8 mouse cellular contexts compared by ENCODE assay signal in the genomic region with DNA sequence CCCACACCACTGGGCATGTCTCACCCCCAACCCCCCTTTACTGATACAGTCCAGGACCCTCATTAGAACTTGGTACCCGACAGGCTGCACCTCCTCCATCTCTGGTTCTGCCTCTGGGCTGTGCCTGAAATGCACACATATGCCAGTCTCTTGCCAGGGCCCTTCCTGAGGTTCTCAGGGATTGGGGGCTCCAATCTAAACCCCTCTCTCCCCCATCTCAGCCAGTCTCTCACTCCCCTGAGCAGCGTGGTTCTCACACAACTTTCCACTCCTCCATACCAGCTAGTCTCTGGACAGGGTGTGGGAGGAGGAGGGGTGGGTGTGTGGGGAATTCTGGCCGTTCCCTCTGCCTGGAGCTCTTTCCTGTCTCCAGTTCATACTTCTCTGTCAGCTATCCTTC. TPM values are rescaled to one million over a fixed set of nuclear protein-coding genes. Genes with fewer than 3 reads are reported as not detected.
A peak's percentile ranks its signal among the peaks of the same experiment; 100 is the strongest.
DNase-seq lines count a peak whose midpoint lies in the region; ATAC-seq and TF ChIP-seq lines count a peak whose summit lies in the region.

No protein-coding gene starts in this region.

- no peaks in the 10 kb centered on the region for H3K9me3 ChIP-seq in heart, embryonic 10.5 days
- no peaks in the 10 kb centered on the region for H3K9me3 ChIP-seq in lung, embryonic 14.5 days (ENCODE audit: low read depth, low read length)
- no peaks in the 10 kb centered on the region for H3K9me3 ChIP-seq in intestine, embryonic 15.5 days
- no peaks in the 10 kb centered on the region for H3K9me3 ChIP-seq in neural tube, embryonic 15.5 days (replicated peaks)

- intact Hi-C loops in heart, postnatal 25 days (cut with DNase I): no loop called here

- no peaks in the 10 kb centered on the region for H3K27me3 ChIP-seq in heart, embryonic 10.5 days (ENCODE audit: insufficient read depth, poor library complexity, severe bottlenecking)
- H3K27me3 ChIP-seq in lung, embryonic 14.5 days (ENCODE audit: insufficient read depth, low read length): no peaks in the 10 kb centered on the region
- H3K27me3 ChIP-seq in intestine, embryonic 15.5 days (replicated peaks): no peaks in the 10 kb centered on the region
- no peaks in the 10 kb centered on the region for H3K27me3 ChIP-seq in neural tube, embryonic 15.5 days (replicated peaks)

- DNase-seq in heart, embryonic 10.5 days (ENCODE audit: low spot score): no peak
- no peak for DNase-seq in heart, postnatal 25 days (ENCODE audit: low spot score)
- DNase-seq in lung, embryonic 14.5 days: peak; percentile 17
- no peak for DNase-seq in lung, adult 18-20 months
- no peak for DNase-seq in adrenal gland, adult 18-20 months (ENCODE audit: low spot score in 2 of 2)

- no peak for TF ChIP-seq CTCF in lung, embryonic 14.5 days (IDR thresholded peaks at IDR 0.05; ENCODE audit: low read depth)

- H3K4me3 ChIP-seq in heart, embryonic 10.5 days: peak overlapping the region; percentile 86
- no peak overlapping the region; the same call in 1 of the 2 replicates for H3K4me3 ChIP-seq in lung, embryonic 14.5 days (ENCODE audit: low read depth, low read length)
- H3K4me3 ChIP-seq in intestine, embryonic 15.5 days (replicated peaks): no peak overlapping the region
- H3K4me3 ChIP-seq in neural tube, embryonic 15.5 days (replicated peaks): no peak overlapping the region

- H3K9ac ChIP-seq in lung, embryonic 14.5 days: no peak overlapping the region
- no peak overlapping the region for H3K9ac ChIP-seq in intestine, embryonic 15.5 days
- H3K9ac ChIP-seq in neural tube, embryonic 15.5 days (replicated peaks): no peak overlapping the region

- H3K27ac ChIP-seq in heart, embryonic 10.5 days: peak overlapping the region; percentile 99
- peak overlapping the region; percentile 14; the same call in 1 of the 2 replicates for H3K27ac ChIP-seq in lung, embryonic 14.5 days (ENCODE audit: low read depth)
- peak overlapping the region; percentile 66 for H3K27ac ChIP-seq in intestine, embryonic 15.5 days
- peak overlapping the region; percentile 60; the same call in 1 of the 2 replicates for H3K27ac ChIP-seq in neural tube, embryonic 15.5 days (replicated peaks)

- WGBS in heart, embryonic 10.5 days: 46% methylated on average over 3 of the region's 3 CpGs
- WGBS in lung, embryonic 14.5 days: 26% methylated on average over 3 of the region's 3 CpGs
- 35% methylated on average over 3 of the region's 3 CpGs for WGBS in intestine, embryonic 15.5 days
- WGBS in neural tube, embryonic 15.5 days: 52% methylated on average over 3 of the region's 3 CpGs

- ATAC-seq in lung, embryonic 14.5 days (ENCODE audit: insufficient read depth): peak; percentile 7; the same call in 1 of the 2 replicates
- ATAC-seq in intestine, embryonic 15.5 days: no peak
- no peak for ATAC-seq in neural tube, embryonic 15.5 days (ENCODE audit: low FRiP score)
- no peak for ATAC-seq in monocyte, adult 5-6 weeks (replicated peaks; ENCODE audit: insufficient number of reproducible peaks, low FRiP score, low TSS enrichment, poor library complexity, severe bottlenecking)

- peak overlapping the region; percentile 83 for H3K4me2 ChIP-seq in lung, embryonic 14.5 days
- 0 out of 2 replicates have a peak overlapping the region, but pooled peaks have one; percentile 81 for H3K4me2 ChIP-seq in intestine, embryonic 15.5 days (replicated peaks)
- no peak overlapping the region for H3K4me2 ChIP-seq in neural tube, embryonic 15.5 days

- H3K4me1 ChIP-seq in heart, embryonic 10.5 days: peaks cover 36% of the 10 kb centered on the region
- H3K4me1 ChIP-seq in lung, embryonic 14.5 days (ENCODE audit: insufficient read depth): 0 out of 2 replicates have a peak, but pooled peaks cover 6% of the 10 kb centered on the region
- peaks cover 21% of the 10 kb centered on the region for H3K4me1 ChIP-seq in intestine, embryonic 15.5 days (replicated peaks)
- H3K4me1 ChIP-seq in neural tube, embryonic 15.5 days: peaks cover 11% of the 10 kb centered on the region

- H3K36me3 ChIP-seq in heart, embryonic 10.5 days: peaks cover 3% of the 10 kb centered on the region; the same call in 1 of the 2 replicates
- H3K36me3 ChIP-seq in lung, embryonic 14.5 days (ENCODE audit: insufficient read depth): no peaks in the 10 kb centered on the region
- H3K36me3 ChIP-seq in intestine, embryonic 15.5 days: no peaks in the 10 kb centered on the region
- H3K36me3 ChIP-seq in neural tube, embryonic 15.5 days: no peaks in the 10 kb centered on the region

RNA-seq across cellular contexts. Expression of a gene that starts 1.0 kb away (rescaled TPM):
- 17.7 and 21.4 TPM in 2 replicates for polyA plus RNA-seq in heart, embryonic 10.5 days (2016; fragmentation: Nextera tagmentation; extraction: Ambion mirVana)
- 10 to 100 TPM; 18.0 to 19.7 TPM for total RNA-seq in heart, postnatal 25 days (2021)
- polyA plus RNA-seq in lung, embryonic 14.5 days (2014; fragmentation: Nextera tagmentation; extraction: Ambion mirVana): 27.3 and 27.7 TPM in 2 replicates
- polyA plus RNA-seq in intestine, embryonic 15.5 days (2015; fragmentation: Nextera tagmentation; extraction: Ambion mirVana): 29.6 and 30.6 TPM in 2 replicates
- 5.7 and 10.5 TPM in 2 replicates for polyA plus RNA-seq in neural tube, embryonic 15.5 days (2015; fragmentation: Nextera tagmentation; extraction: Ambion mirVana)
- 4.7 to 8.7 TPM (median 6.7 TPM) in 3 replicates for total RNA-seq in monocyte, adult 5-6 weeks (2017)
- 10 to 100 TPM; 12.6 to 14.3 TPM for total RNA-seq in adrenal gland, adult 18-20 months (2021)

RNA-seq across cellular contexts. Expression of a gene that starts 20.3 kb away (rescaled TPM):
- 0.31 and 0.94 TPM in 2 replicates for polyA plus RNA-seq in heart, embryonic 10.5 days (2016; fragmentation: Nextera tagmentation; extraction: Ambion mirVana)
- 1 to 10 TPM; 1.3 to 1.7 TPM for total RNA-seq in heart, postnatal 25 days (2021)
- polyA plus RNA-seq in lung, embryonic 14.5 days (2014; fragmentation: Nextera tagmentation; extraction: Ambion mirVana): 11.6 and 13.4 TPM in 2 replicates
- 193 and 202 TPM in 2 replicates for polyA plus RNA-seq in intestine, embryonic 15.5 days (2015; fragmentation: Nextera tagmentation; extraction: Ambion mirVana)
- 7.1 and 21.3 TPM in 2 replicates for polyA plus RNA-seq in neural tube, embryonic 15.5 days (2015; fragmentation: Nextera tagmentation; extraction: Ambion mirVana)
- 0.48 TPM in 1 of 3 replicates, not detected in the others for total RNA-seq in monocyte, adult 5-6 weeks (2017)
- total RNA-seq in adrenal gland, adult 18-20 months (2021): 1 to 10 TPM; 7.7 to 9.2 TPM

RNA-seq across cellular contexts. Expression of a gene that starts 25.9 kb away (rescaled TPM):
- polyA plus RNA-seq in heart, embryonic 10.5 days (2016; fragmentation: Nextera tagmentation; extraction: Ambion mirVana): 21.1 and 21.2 TPM in 2 replicates
- 10 to 100 TPM; 18.2 to 20.6 TPM for total RNA-seq in heart, postnatal 25 days (2021)
- polyA plus RNA-seq in lung, embryonic 14.5 days (2014; fragmentation: Nextera tagmentation; extraction: Ambion mirVana): 37.1 and 37.6 TPM in 2 replicates
- 16.2 and 16.7 TPM in 2 replicates for polyA plus RNA-seq in intestine, embryonic 15.5 days (2015; fragmentation: Nextera tagmentation; extraction: Ambion mirVana)
- polyA plus RNA-seq in neural tube, embryonic 15.5 days (2015; fragmentation: Nextera tagmentation; extraction: Ambion mirVana): 39.8 and 45.4 TPM in 2 replicates
- 17.9 to 19.1 TPM (median 18.0 TPM) in 3 replicates for total RNA-seq in monocyte, adult 5-6 weeks (2017)
- total RNA-seq in adrenal gland, adult 18-20 months (2021): 10 to 100 TPM; 35.7 to 39.4 TPM

Comparison
In these comparisons a context has a peak if more than half of its experiments do, and no peak if none do; other contexts are left out.
1. H3K27ac ChIP-seq: peak in every context shown above with its lines; median percentile 99 in heart, embryonic 10.5 days; 66 in intestine, embryonic 15.5 days; 60 in neural tube, embryonic 15.5 days; 14 in lung, embryonic 14.5 days.